Mouse (Mus musculus) activated CD4-positive, CD25-positive, alpha-beta regulatory T cell, adult 4 months (primary cell): Measurements from ENCODE around the gene Olfr693. TPM values are rescaled to one million over a fixed set of nuclear protein-coding genes. Genes with fewer than 3 reads are reported as not detected.
"Not testable (repeated sequence)": the region's sequence is repeated elsewhere in the genome, so short reads cannot be mapped to it uniquely, and the experiment has no call there.

ENCODE experiments used
- ATAC-seq: one replicate; pipeline ENCODE4 v1.8.0; 2017
- polyA plus RNA-seq, 2 experiments: library from polyadenylated mRNA; unstranded; fragments of 100-300 nt; shearing (Covaris generic); gene quantifications; one replicate each; pipeline ENCODE4 v1.2.1; 2017

The Olfr693 gene
- polyA plus RNA-seq: not detected

DNA sequence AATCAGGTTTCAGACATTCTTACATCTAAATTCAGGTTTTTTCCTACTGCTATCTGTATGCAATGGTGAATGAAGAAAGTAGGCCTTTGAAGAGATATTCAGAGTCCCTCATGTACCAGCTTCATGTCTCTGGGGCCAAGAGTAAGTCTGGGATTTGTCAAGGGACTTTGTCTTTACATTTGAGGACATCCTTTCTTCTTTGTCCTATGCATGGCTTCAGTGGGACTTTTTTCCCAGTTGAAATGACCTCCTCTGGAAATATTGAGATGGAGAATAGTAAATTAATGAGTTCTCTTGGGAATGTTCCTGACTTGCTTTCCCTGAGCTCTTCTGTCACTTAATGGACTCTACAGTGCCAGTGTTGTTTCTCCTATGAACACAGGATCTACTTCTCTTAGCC is at the start of gene Olfr693:
Gene Olfr693 (minus strand): TSS at position 101 of the 400 bp plus-strand sequence.
- ATAC-seq: no peak

DNA sequence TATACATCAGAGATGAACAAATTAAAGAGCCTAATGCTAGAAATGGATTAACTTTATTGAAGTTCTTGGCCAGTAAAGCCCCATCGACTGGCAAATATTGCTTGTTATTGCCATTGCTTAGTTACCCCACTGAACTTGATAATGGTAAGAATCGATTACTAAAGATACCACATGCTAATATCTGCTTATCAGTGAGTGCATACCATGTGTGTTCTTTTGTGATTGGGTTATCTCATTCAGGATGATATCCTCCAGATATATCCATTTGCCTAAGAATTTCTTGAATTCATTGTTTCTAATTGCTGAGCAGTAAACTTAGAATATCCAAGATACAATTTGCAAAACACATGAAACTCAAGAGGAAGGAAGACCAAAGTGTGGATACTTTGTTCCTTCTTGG is 45.3 kb upstream of the Olfr693 start:
- not testable (repeated sequence) for ATAC-seq

DNA sequence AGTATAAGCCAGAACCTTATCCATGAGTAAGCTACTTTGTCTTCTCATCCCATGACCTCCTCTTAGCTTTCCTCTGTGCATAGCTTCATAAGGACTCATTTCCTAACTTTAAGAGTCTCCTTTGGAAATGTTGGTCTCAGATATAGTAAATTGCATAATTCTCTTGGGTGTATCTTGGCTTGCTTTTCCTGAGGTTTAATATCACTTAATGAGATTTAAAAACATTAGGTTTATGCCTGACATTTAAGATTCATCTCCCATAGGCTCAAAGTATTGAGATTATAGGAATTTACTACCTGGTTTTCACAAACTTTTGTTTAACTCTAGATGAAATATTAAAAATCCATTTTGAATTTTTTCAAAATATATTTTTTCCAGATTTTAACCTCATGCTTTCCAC is 35.9 kb upstream of the Olfr693 start, which contains the start of gene Olfr695:
Gene Olfr695 (minus strand): TSS at position 101 of the 400 bp plus-strand sequence.
- no peak for ATAC-seq

DNA sequence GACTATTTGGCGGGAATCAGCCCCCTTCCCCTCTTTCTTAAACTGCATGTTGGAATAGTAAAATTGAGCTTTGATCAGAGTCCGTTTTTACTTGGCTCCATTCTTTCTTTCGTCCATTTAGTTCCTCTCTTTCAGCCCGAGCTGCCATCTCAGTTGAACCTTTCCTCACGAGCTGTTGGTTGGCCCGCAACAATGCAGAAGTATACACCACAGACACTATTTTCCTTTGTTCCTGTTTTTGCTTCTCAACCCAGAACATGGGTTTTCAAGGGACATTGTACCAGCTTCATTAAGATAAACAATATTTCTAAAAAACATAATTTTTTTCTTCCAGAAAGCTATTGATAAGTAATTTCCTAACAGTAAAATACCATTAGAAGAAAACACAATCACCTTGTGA is 31.1 kb upstream of the Olfr693 start:
- ATAC-seq: no peak

DNA sequence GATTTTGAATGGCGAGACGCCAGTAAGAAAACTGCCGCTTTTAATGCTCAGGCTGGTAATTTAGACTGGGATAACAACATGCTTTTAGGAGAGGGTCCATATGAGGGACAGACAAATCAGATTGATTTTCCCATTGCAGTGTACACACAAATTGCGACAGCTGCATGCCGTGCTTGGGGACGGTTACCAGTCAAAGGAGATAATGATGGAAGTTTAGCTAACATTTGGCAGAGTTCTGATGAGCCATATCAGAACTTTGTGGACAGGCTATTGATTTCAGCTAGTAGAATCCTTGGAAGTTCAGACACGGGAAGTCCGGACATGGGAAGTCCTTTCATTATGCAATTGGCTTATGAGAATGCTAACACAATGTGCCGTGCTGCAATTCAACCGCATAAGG is 27.3 kb upstream of the Olfr693 start:
- not testable (repeated sequence) for ATAC-seq

DNA sequence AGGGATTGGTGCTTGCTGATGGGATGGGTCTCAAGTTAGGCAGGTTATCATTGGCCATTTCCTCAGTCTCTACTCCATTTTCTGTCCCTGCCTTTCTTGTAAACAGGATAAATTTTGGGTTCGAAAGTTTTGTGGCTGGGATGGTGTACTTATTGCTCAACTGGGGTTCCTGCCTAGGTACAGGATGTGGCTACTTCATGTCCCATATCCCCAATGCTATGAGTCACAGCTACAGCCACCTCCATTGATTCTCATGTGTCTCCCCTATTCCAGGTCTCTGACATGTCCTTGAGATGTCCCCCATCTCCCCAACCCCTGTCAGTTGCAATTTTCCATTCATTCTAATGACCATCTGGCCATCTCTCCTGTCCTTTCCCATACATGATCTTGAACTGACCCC is 16.5 kb upstream of the Olfr693 start:
- ATAC-seq: no peak

DNA sequence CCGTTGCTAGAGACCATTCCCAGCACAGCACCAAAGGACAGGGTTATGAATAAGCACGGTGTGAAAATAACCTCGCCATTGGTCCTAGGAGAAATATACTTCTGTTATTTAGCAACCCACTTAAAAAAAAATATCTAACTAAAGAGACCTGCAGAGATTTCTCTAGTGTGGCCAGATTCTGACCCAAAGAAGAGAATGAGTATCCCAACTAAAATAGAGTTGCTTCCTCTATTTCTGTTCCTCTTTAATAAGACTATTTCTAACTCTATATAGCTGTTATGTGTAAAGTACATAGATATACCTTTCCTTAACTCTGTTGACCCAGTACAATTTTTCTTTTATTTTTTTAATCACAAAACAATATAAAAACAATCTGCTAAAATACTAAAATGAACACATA is 12.6 kb upstream of the Olfr693 start:
- ATAC-seq: no peak

DNA sequence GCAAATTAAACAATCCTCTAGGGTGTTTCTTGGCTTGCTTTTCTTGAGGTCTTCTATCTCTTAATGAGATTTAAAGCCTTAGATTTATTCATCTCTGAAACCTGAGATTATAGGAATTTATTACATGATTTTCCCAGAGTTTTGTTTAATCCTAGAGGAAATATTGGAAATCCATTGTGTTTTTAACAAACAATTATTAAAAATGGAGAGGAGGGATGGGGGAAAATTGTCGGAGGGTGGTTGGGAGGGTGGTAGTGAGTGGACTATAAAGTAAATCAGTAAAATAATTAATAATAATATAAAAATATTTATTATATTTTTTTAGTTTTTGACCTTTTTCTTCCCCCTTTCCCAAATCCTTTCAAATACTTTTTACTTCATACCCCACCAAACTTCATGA is 11.3 kb upstream of the Olfr693 start, which contains the start of gene Olfr694:
Gene Olfr694 (minus strand): TSS at position 101 of the 400 bp plus-strand sequence.
- ATAC-seq: no peak

DNA sequence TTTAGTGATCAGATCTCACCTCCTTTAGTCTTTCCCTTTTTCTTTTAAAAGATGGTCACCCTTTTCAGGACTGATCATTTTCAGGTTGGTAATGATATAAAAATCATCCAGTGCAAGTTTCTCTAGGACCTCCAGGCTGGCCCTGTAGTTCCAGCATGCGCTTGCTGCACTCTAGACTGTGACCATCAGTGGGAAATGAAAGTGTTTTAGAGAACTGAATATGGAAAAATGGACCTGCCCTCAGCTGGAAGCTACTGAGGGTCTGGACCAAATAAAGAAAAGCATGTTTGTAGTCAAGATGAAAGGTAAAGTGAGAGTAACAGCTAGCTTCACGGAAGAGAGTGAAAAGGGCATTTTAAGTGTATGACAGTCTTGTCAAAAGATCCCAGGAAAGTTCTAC is 5.0 kb upstream of the Olfr693 start:
- no peak for ATAC-seq

DNA sequence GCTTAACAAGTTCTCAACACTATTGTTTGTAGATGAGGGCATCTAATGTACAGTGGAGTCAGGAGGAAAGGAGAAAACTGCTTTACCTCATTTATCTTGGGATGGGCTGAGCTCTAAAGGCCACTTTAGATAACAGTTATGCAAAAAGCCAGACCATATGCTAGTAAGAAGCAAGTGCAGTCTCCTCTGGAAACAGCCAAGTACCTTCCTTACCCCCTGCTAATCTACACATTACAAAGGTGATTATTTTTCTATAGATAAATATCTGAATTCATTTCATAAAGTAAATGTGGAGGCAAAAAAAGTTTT is 28.1 kb downstream of the Olfr693 start:
- ATAC-seq: no peak

DNA sequence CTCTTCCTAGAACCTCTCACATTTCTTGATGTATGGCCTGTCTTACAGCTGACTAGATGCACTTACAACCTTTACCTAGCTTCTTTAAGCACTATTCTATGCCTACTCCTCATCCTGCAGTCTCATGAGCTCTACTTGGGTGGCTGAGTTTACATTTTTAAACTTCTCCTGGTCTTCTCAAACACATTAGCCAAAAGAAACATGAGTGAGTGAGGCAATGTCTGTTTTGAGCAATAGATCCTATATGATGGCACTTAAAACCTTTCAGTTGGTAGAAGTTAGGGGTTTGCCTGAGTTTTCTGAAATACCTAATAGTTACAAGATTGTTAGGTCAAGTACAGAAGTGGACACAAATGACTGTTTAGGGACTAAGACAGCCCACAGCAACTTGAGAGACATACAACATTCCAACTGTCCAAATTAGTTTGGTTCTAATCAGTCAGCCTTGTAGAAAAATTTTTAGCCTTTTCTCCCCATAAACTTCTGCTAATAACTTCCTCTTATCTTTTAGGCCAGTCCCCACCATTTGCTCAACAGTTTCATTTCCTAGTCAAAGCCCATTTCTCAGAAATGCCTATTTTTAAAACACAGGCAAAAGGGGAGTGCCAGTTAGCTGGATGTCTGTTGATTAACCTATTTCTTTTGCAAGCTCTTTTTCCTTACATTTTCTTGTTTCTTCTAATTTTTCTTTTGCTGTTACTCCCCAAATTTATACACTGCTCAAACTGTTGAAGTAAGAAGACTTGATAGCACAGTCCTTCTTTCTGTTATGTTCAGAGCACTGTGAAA is 28.6 kb downstream of the Olfr693 start:
- peak; percentile 26 for ATAC-seq

DNA sequence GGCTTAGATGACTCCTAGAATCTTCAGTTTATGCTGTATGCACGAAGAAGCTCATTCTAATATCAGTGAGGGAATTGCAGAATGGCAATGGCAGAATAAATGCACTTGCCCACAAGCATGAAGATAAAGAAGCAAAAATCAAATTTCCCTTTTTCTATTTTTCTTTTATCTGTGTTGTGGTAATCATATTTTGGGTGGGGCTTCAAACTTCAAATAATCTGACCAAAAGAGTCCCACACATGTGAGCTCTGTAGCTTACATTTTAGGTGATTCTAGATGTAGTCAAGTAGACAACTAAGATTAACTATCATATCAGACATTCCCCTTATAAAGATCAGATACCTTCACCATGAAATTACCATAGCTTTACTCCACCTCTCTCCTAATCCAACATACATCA is 30.6 kb downstream of the Olfr693 start:
- ATAC-seq: no peak

DNA sequence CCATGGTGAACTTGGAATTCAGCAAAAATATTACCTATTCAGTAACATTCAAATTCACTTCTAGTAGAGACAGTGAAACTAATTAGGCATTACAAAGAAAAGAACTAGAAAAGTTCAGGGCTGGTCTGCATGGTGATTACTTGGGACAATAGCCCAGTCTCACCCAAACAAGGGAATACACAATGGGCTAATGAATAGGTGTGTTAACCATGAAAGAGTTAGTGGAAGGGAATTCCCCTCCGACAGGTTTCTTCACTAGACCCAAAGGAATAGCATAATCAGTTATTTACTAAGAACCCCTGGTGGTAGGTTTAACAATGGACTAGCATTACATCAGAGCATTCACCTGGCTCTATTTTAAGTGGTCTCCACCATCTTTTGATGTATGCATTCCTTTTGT is 35.1 kb downstream of the Olfr693 start:
- peak; percentile 20 for ATAC-seq

DNA sequence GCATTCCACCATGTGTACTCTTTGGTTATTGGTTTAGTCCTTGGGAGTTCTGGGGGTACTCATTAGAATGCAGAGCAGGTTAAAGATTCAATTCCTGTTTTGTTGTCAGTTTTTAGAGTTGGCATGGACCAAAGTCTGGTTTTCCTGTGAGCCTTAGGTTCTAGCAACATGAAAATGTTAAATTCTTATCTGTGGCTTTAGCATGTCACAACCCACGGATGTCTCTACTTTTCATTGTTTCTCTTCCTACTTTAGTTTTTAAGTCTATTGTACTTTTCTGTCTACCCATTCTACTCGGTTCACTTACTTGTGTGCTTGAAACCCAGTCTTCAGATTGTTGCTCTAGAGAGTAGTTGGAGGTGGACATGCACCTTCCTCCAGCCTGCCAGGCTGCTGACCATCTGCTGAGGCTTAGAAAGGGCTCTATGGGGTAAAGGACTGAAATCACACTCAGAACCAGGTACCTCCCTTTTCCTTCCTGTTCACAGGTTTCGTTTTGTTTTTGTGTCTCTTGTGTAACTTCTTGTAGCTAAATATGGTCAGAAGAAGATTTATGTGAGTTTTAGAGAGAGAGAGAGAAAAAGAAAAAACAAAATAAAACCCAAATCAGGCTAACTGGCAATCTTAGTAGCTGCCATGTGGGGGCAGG is 36.0 kb downstream of the Olfr693 start:
- ATAC-seq: peak; percentile 91

DNA sequence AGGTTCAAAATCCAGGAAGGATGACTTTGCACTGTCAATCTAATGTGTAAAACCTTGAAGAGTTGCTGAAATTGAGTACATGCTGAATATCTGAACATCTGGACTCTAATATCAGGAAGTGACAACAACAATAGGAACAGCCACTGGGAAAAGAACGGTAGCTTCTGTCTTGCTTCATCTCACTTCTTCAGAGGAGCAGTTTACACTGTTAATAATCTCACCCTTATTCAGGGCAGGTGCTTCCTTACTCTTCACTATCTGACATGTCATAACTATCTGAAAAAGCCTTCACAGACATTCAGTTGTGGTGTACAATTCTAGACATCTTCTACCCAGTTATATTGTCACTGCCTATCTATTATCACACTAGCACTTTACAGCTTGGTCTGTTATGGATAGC is 39.5 kb downstream of the Olfr693 start:
- no peak for ATAC-seq

DNA sequence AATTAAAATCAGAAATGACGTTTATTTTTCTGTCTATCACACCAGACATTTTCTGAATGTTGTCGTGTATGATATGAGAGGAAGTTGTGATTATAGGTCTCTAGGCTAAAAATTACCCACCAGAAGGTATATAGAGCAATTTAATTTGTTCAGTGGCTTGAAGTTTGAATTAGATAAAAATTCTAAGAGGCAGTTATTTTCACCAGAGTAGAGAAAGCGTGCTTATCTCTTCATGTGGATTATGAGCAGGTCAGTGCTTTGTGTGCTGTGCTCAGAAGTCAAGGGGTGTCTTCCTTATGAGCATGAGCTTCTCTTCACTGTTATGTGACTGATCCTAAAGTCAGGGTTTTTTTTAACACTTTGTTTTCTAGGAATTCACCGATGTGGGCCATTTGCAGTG is 44.8 kb downstream of the Olfr693 start:
- no peak for ATAC-seq

Other genes with a start within 250 kb of the Olfr693 start
- gene Olfr694, start 11.2 kb upstream of the Olfr693 start, polyA plus RNA-seq: not detected
- gene Olfr695, start 35.8 kb upstream of the Olfr693 start, polyA plus RNA-seq: not detected
- not detected for gene Olfr697, start 61.9 kb upstream of the Olfr693 start, polyA plus RNA-seq
- gene Olfr698, start 74.8 kb upstream of the Olfr693 start, polyA plus RNA-seq: under 1 TPM in 1 of 2 experiments, not detected in 1; 0.85 TPM
- not detected for gene Olfr699, start 112.6 kb upstream of the Olfr693 start, polyA plus RNA-seq
- not detected for gene Olfr700, start 128.2 kb upstream of the Olfr693 start, polyA plus RNA-seq
- not detected for gene Olfr701, start 133.5 kb upstream of the Olfr693 start, polyA plus RNA-seq
- not detected for gene Olfr702, start 153.3 kb upstream of the Olfr693 start, polyA plus RNA-seq
- gene Olfr703, start 162.8 kb upstream of the Olfr693 start, polyA plus RNA-seq: not detected
- not detected for gene Olfr704, start 182.6 kb upstream of the Olfr693 start, polyA plus RNA-seq
- not detected for gene Olfr705, start 196.3 kb upstream of the Olfr693 start, polyA plus RNA-seq
- gene Olfr706, start 207.6 kb upstream of the Olfr693 start, polyA plus RNA-seq: not detected
- gene Olfr707, start 220.7 kb upstream of the Olfr693 start, polyA plus RNA-seq: not detected
- not detected for gene Olfr1532-ps1, start 227.4 kb upstream of the Olfr693 start, polyA plus RNA-seq